Mouse (Mus musculus) testis, adult 2 months (tissue): Measurements from ENCODE around the gene Srms.

Source experiments
- CTCF ChIP-seq: fragments of 200-500 bp; IDR thresholded peaks from 2 replicates; pipeline ENCODE4 v1.5.1; 2012; ENCODE audit warnings: low read depth, mild to moderate bottlenecking, inconsistent platforms, low read length, moderate library complexity; ENCODE audit not compliant: control insufficient read depth, insufficient read depth, insufficient replicate concordance
- POLR2A ChIP-seq: fragments of 200-500 bp; IDR thresholded peaks from 2 replicates; pipeline ENCODE4 v1.6.1; 2012; ENCODE audit warnings: low read depth, mild to moderate bottlenecking, inconsistent platforms, low read length, moderate library complexity; ENCODE audit not compliant: control insufficient read depth

- no peak for TF ChIP-seq POLR2A
- no peak for TF ChIP-seq CTCF
These were observed 14.1 kb upstream of the Srms start for GRCm38 (mm10) chr2:181227122-181227521.
